Mouse (Mus musculus) gastrocnemius, postnatal 14 days (tissue): ENCODE results near the gene Dennd2c. TPM values are rescaled to one million over a fixed set of nuclear protein-coding genes. Genes with fewer than 3 reads are reported as not detected.
A peak's percentile ranks its signal among the peaks of the same experiment; 100 is the strongest.

Experiments used
- DNase-seq: peaks from one replicate; pipeline ENCODE4 v3.0.0; 2021; ENCODE audit warnings: mixed read lengths
- intact Hi-C: fragments of 180-260 bp; cut with DNase I; formaldehyde crosslinking; loops from one replicate; pipeline ENCODE4 v1.15.1; 2025; ENCODE audit warnings: low total_unique reads
- long read RNA-seq, 2 experiments: library from polyadenylated mRNA; stranded (forward); transcript quantifications; one replicate each; pipeline ENCODE4 v2.0.0; 2021
- total RNA-seq, 2 experiments: library from RNA; stranded (reverse); gene quantifications; 2 replicates each; pipeline ENCODE4 v1.2.3; 2021

Dennd2c gene
- 1 to 10 TPM; 2.9 to 4.7 TPM for total RNA-seq
- long read RNA-seq, experiment 1, partial matches to known transcripts = 0 of 1 reads
- long read RNA-seq, experiment 1, other reads (novel, unspliced or antisense) = 1 of 1 reads
- long read RNA-seq, experiment 2, partial matches to known transcripts = 0 of 4 reads
- long read RNA-seq, experiment 2, other reads (novel, unspliced or antisense) = 4 of 4 reads

- DNase-seq = peak; percentile 95
- intact Hi-C loops = loop anchor here (10.0 kb wide), 1 partner anchor 62 kb away; no protein-coding TSS in a partner anchor
Observed at GRCm38 (mm10) chr3:103102454-103103390, at the start of gene Dennd2c. Gene Dennd2c (plus strand): TSS chr3:103102604.

GRCm38 (mm10) chr3:103056016-103056595 is 46.3 kb upstream of the Dennd2c start:
- intact Hi-C loops = no loop called here
- no peak for DNase-seq

- intact Hi-C loops = no loop called here
- DNase-seq = no peak
Observed at GRCm38 (mm10) chr3:103057752-103058151, 44.7 kb upstream of the Dennd2c start.

GRCm38 (mm10) chr3:103058207-103059157 is 43.9 kb upstream of the Dennd2c start, which contains the start of gene Nras:
Gene Nras (plus strand): TSS chr3:103058285.
- peak; percentile 97 for DNase-seq
- intact Hi-C loops = no loop called here

GRCm38 (mm10) chr3:103066927-103067326 is 35.5 kb upstream of the Dennd2c start:
- intact Hi-C loops = no loop called here
- no peak for DNase-seq

GRCm38 (mm10) chr3:103068971-103069370 is 33.4 kb upstream of the Dennd2c start:
- peak; percentile 18 for DNase-seq
- intact Hi-C loops = no loop called here

GRCm38 (mm10) chr3:103073771-103074170 is 28.6 kb upstream of the Dennd2c start, which contains the start of gene Ampd1:
Gene Ampd1 (plus strand): TSS chr3:103074014.
- intact Hi-C loops = no loop called here
- DNase-seq = no peak

- DNase-seq = no peak
- intact Hi-C loops = no loop called here
Observed at GRCm38 (mm10) chr3:103075871-103076270, 26.5 kb upstream of the Dennd2c start.

GRCm38 (mm10) chr3:103076476-103076875 is 25.9 kb upstream of the Dennd2c start:
- no peak for DNase-seq
- intact Hi-C loops = no loop called here

- peak; percentile 46 for DNase-seq
- intact Hi-C loops = no loop called here
Observed at GRCm38 (mm10) chr3:103079301-103079700, 23.1 kb upstream of the Dennd2c start.

GRCm38 (mm10) chr3:103081051-103081450 is 21.4 kb upstream of the Dennd2c start:
- DNase-seq = no peak
- intact Hi-C loops = no loop called here

GRCm38 (mm10) chr3:103081861-103082453 is 20.4 kb upstream of the Dennd2c start:
- intact Hi-C loops = no loop called here
- no peak for DNase-seq

GRCm38 (mm10) chr3:103082761-103083160 is 19.6 kb upstream of the Dennd2c start:
- intact Hi-C loops = no loop called here
- peak; percentile 15 for DNase-seq

- intact Hi-C loops = no loop called here
- DNase-seq = no peak
Observed at GRCm38 (mm10) chr3:103085986-103086385, 16.4 kb upstream of the Dennd2c start.

GRCm38 (mm10) chr3:103091753-103092152 is 10.7 kb upstream of the Dennd2c start:
- DNase-seq = no peak
- intact Hi-C loops = no loop called here

GRCm38 (mm10) chr3:103098662-103099061 is 3.7 kb upstream of the Dennd2c start:
- intact Hi-C loops = no loop called here
- no peak for DNase-seq

GRCm38 (mm10) chr3:103099667-103100066 is 2.7 kb upstream of the Dennd2c start:
- intact Hi-C loops = loop anchor here (10.0 kb wide), 1 partner anchor 65 kb away; no protein-coding TSS in a partner anchor

GRCm38 (mm10) chr3:103100735-103101134 is 1.7 kb upstream of the Dennd2c start:
- intact Hi-C loops = loop anchor here (10.0 kb wide), 1 partner anchor 64 kb away; no protein-coding TSS in a partner anchor
- DNase-seq = no peak

More at GRCm38 (mm10) chr3:103099667-103100066, 2.7 kb upstream of the Dennd2c start:
- DNase-seq = no peak
